Mouse (Mus musculus) cortical plate, adult 2 months (tissue): ENCODE measurements around the gene 2700081O15Rik. TPM values are rescaled to one million over a fixed set of nuclear protein-coding genes. Genes with fewer than 3 reads are reported as not detected.

Experiments used
- H3K27ac ChIP-seq: fragments of 200-500 bp; 2 replicates; pipeline ENCODE4 v1.5.1; 2012; ENCODE audit warnings: low read length, control low read depth, inconsistent platforms; ENCODE audit not compliant: insufficient read depth
- H3K4me1 ChIP-seq: fragments of 200-500 bp; 2 replicates; pipeline ENCODE4 v1.6.1; 2011; ENCODE audit warnings: low read length; ENCODE audit not compliant: control insufficient read depth, insufficient read depth
- H3K4me3 ChIP-seq: fragments of 200-500 bp; 2 replicates; pipeline ENCODE4 v1.5.1; 2011; ENCODE audit warnings: mild to moderate bottlenecking, low read length, control low read depth; ENCODE audit not compliant: insufficient read depth
- CTCF ChIP-seq: fragments of 200-500 bp; IDR thresholded peaks from 2 replicates; pipeline ENCODE4 v1.5.1; 2011; ENCODE audit warnings: mild to moderate bottlenecking, control low read depth, low read length; ENCODE audit not compliant: insufficient read depth; ENCODE audit errors: extremely low read depth
- POLR2A ChIP-seq: fragments of 200-500 bp; IDR thresholded peaks from 2 replicates; pipeline ENCODE4 v1.6.1; 2011; ENCODE audit warnings: mild to moderate bottlenecking, low read length, control low read depth; ENCODE audit not compliant: insufficient read depth; ENCODE audit errors: extremely low read depth
- polyA plus RNA-seq: library from polyadenylated mRNA; depleted of rRNA; stranded (reverse); fragments of >200 nt; gene quantifications from 2 replicates; pipeline ENCODE4 v1.2.3, GENCODE M21; 2012

Gene 2700081O15Rik
- polyA plus RNA-seq, 1 experiment = 26.7 TPM

DNA sequence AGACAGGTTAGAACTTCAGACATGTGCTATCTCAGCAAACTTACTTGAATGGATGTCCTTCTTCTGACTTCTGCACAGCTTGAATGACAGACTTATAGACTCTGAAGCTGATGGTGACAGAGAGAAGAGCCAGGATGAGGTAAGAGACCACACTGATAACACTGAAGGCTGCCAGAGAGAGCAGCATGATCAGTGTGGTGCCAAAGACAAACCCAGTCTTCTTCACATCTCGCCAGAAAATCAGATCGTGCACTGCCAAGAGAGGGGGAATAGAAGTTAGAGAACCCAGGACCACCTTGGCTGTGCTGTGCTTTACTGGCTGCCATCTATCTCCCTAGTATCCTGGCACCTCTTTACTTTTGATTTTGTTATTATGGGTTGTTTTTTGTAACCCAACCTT is 17.5 kb downstream of the 2700081O15Rik start:
- no peak overlapping the region for H3K27ac ChIP-seq
- peaks cover 5% of the 10 kb centered on the region for H3K4me1 ChIP-seq
- no peak overlapping the region for H3K4me3 ChIP-seq
- TF ChIP-seq CTCF (no peak), POLR2A (no peak)

DNA sequence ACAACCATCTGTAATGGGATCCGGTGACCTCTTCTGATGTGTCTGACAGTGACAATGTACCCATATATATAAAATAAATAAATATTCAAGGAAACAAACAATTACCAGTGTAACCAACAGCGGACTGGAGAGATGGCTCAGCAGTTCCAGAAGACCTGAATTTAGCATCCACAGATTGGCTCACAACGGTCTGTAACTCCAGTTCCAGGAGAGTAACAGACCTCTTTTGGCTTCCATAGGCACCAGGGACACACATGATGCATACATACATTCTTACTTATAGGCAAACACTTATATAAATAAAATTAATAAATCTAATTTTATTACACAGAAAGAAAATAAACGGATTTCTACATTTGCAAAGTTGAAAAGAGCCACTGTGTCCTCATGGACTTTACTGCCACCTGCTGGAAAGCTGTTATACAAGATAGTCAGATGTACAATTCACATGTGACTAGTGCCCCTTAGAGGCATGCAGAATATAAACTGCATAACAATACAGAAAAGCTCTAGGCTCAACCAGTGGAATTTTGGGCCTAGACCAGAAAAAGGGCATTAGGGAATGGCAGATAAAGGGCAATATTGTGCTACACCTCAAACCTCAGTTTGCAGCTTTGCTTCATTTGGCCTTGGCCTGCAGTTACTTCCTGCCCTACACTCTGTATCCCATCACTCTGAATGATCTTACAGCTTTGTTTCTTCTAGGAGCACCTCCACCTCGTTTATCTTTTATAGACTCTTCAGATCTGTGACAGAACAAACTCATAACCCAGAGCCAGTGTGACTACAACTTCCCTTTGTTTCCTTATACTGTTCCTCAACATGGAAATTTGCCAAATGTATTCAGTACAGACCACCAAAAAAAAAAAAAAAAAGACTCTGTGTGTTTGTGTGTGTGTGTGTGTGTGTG is 18.9 kb downstream of the 2700081O15Rik start:
- no peak overlapping the region for H3K4me3 ChIP-seq
- H3K4me1 ChIP-seq = peaks cover 5% of the 10 kb centered on the region
- H3K27ac ChIP-seq = no peak overlapping the region
- TF ChIP-seq POLR2A = no peak
- TF ChIP-seq CTCF = peak; percentile 43; the same call in 1 of the 2 replicates

DNA sequence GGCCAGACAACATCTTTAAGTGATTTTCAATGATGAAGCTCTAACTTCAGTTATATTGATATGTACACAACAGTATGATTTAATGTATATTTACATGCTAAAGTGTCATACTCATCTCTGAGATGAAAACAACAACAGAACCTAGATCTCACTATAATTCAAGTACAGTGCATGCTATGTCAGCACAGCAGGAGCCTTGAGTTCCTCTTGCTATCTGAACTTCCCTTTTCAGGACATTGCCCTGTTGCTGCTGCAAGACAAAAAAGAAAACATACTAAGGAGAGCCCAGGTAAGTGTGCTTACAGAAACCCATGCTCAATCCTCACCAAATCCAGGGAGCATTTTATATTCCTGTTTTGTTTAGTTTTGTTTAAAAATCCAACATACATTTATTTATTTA is 20.9 kb downstream of the 2700081O15Rik start:
- Histone ChIP-seq H3K27ac (no peak overlapping the region), H3K4me1 (peaks cover 3% of the 10 kb centered on the region; the same call in 1 of the 2 replicates), H3K4me3 (no peak overlapping the region)
- no peak for TF ChIP-seq CTCF
- TF ChIP-seq POLR2A = no peak

DNA sequence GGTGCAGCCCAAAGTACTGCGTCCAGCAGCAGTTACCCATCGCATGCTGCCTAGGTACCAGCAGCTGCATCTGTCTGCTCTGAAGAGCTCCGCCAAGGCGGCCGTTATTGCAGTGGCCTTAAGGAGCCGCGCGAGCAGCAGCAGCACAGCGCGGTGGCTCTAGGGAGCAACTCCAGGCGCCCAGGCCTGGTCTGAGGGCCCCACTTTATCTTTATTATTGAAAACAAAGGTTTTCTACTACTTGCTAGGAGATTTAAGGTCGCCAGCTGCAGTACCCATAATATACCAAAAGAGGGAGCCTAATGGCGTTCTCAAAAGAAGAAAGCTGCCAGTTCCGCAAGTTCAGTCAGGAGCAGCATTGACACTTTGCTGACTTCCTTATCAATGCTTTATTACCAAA is 24.1 kb downstream of the 2700081O15Rik start:
- Histone ChIP-seq H3K4me3 (no peak overlapping the region), H3K27ac (no peak overlapping the region), H3K4me1 (peaks cover 2% of the 10 kb centered on the region; the same call in 1 of the 2 replicates)
- TF ChIP-seq POLR2A (no peak), CTCF (peak; percentile 52; the same call in 1 of the 2 replicates)

DNA sequence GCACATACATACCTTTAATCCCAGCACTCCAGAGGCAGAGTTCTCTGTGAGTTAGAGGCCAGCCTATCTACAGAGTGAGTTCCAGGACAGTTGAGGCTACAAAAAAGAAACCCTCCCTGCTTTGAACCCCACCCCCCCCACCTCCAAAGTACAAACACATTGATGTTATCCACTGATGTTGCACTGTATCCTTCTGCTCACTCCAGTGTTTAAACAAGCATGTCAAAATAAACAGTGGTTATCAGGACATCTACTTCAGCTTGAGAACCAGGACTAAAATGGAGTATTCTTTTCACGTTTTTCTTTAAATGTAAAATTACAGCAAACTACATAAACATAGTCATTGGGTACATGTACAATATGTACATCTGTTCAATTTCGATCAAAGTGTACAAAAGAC is 27.7 kb downstream of the 2700081O15Rik start:
- Histone ChIP-seq H3K4me1 (peaks cover 3% of the 10 kb centered on the region; the same call in 1 of the 2 replicates), H3K4me3 (no peak overlapping the region), H3K27ac (no peak overlapping the region)
- TF ChIP-seq POLR2A (no peak), CTCF (no peak)

DNA sequence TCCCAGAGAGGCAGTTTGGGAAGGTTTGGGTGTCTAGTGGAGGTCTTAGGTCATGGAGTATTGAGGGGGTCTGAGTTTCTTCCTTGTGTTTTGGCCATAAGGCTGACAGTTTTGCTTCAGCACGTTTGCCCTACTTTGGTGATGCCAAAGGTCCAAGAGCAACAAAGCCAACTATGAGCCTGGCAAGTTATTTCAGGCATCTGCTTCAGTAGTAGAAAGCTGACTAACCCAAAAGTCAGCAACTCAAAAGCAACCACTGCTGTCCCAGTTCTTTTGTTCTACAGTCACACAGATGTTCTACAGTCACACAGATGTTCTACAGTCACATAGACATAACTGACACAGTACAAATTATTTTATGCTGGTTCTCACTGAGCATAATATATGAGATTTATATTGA is 28.2 kb downstream of the 2700081O15Rik start:
- TF ChIP-seq POLR2A (no peak), CTCF (no peak)
- Histone ChIP-seq H3K27ac (no peak overlapping the region), H3K4me3 (no peak overlapping the region), H3K4me1 (peaks cover 3% of the 10 kb centered on the region; the same call in 1 of the 2 replicates)

DNA sequence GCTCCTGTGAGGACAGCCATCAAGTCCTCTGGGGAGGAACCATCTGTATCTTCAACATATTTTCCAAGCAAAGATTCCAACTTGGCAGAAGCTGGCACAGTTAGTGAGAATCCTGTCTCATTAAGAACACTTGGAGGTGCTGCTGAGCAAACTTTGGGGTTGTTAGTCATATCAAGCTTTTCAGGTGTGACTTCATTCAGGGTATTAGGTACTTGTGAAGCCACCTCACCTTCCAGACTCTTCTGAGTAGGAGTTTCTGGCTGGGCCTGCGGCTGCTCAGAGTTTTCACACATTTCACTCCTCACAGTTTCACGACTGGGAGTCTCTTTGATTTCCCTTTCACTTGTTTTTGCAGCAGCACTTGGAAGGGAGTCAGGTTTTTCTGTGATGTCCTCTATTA is 39.4 kb downstream of the 2700081O15Rik start:
- no peak overlapping the region for H3K27ac ChIP-seq
- H3K4me1 ChIP-seq = peaks cover 3% of the 10 kb centered on the region; the same call in 1 of the 2 replicates
- H3K4me3 ChIP-seq = no peak overlapping the region
- TF ChIP-seq CTCF (no peak), POLR2A (no peak)

DNA sequence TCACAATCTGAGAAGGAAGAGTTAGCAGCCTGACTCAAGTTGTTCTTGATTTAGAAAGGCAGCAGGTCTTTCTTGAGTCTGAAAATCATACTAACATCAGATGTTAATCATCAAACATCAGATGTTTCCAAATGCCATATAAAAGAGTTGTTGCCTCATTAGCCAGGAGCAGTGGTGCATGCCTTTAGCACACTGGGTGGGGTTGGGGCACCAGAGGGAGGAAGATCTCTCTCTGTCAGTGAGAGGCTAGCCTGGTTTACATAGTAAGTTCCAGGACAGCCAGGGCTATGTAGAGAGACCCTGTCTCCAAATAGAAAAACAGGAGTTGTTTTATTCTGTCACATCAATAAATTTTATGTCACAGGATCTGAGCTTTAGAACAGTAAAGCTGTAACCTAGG is 41.5 kb downstream of the 2700081O15Rik start:
- Histone ChIP-seq H3K27ac (no peak overlapping the region), H3K4me3 (no peak overlapping the region), H3K4me1 (peaks cover 3% of the 10 kb centered on the region; the same call in 1 of the 2 replicates)
- no peak for TF ChIP-seq POLR2A
- no peak for TF ChIP-seq CTCF

DNA sequence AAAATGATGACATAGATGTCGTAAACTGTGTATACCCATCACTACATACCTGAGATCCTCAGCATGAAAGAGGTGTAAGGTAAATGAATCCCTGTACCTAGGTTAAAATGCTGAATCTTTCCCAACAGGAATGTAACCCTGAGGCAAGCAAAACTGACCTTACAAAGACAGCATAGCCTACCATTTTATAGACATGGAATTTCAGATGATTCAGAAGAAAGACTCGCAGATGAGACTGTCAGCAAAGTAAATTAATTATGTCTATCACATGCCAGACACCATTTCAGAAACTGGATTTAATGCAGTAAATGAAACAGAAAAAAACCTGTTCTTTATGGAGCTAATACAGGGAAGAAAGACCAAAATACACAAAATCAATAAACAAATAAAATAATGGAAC is 41.9 kb downstream of the 2700081O15Rik start:
- Histone ChIP-seq H3K27ac (no peak overlapping the region), H3K4me3 (no peak overlapping the region), H3K4me1 (peaks cover 3% of the 10 kb centered on the region; the same call in 1 of the 2 replicates)
- TF ChIP-seq CTCF (no peak), POLR2A (no peak)

DNA sequence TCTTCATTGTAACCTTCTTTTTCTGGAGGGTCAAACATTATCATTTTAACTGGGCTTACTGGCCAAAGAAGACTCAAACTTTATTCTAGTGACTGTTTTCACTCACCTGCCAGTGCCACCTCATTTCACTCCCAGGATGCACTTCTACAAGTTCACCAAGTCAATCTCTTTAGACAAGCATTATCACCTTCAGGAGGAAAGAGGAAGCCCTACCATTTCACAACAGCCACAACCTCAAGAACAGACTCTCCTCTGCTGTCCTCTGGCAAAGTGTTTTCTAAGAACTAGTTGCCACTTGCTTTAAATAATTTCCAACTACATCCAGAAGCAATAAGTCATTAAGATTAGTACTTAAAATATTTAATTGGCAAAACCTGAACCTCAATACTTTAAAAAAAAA is 50.5 kb downstream of the 2700081O15Rik start:
- Histone ChIP-seq H3K4me1 (no peaks in the 10 kb centered on the region; the same call in 1 of the 2 replicates), H3K4me3 (no peak overlapping the region), H3K27ac (no peak overlapping the region)
- no peak for TF ChIP-seq CTCF
- TF ChIP-seq POLR2A = no peak
